Mouse (Mus musculus) embryo, embryonic 11.5 days (tissue): ENCODE data around the gene Gm14548.
"Not testable (repeated sequence)": the region's sequence is repeated elsewhere in the genome, so short reads cannot be mapped to it uniquely, and the experiment has no call there.

Experiments
- DNase-seq: peaks from one replicate; pipeline ENCODE4 v3.0.0-alpha.2; 2012; ENCODE audit warnings: low read depth, low spot score

Gm14548 gene

GRCm38 (mm10) chr7:3898036-3898590, at the start of gene Gm14548:
Gene Gm14548 (minus strand): TSS chr7:3898120.
- not testable (repeated sequence) for DNase-seq

- DNase-seq: no peak
Measured at GRCm38 (mm10) chr7:3946117-3946516, 48.2 kb upstream of the Gm14548 start.

GRCm38 (mm10) chr7:3940915-3941314, 43.0 kb upstream of the Gm14548 start:
- no peak for DNase-seq

- DNase-seq: no peak
Measured at GRCm38 (mm10) chr7:3939866-3940525, 42.1 kb upstream of the Gm14548 start.

GRCm38 (mm10) chr7:3935473-3935872, 37.6 kb upstream of the Gm14548 start:
- DNase-seq: not testable (repeated sequence)

GRCm38 (mm10) chr7:3915387-3915786, 17.5 kb upstream of the Gm14548 start, which contains the start of gene Lilra6:
Gene Lilra6 (minus strand): TSS chr7:3915503.
- DNase-seq: not testable (repeated sequence)

GRCm38 (mm10) chr7:3903704-3904103, 5.8 kb upstream of the Gm14548 start:
- no peak for DNase-seq

- DNase-seq: not testable (repeated sequence)
Measured at GRCm38 (mm10) chr7:3875032-3875431, 22.9 kb downstream of the Gm14548 start.

- DNase-seq: not testable (repeated sequence)
Measured at GRCm38 (mm10) chr7:3844951-3845350, 53.0 kb downstream of the Gm14548 start, which contains the start of gene Pira2. Gene Pira2 (minus strand): TSS chr7:3845051.

- DNase-seq: not testable (repeated sequence)
Measured at GRCm38 (mm10) chr7:3837854-3838253, 60.1 kb downstream of the Gm14548 start.
